Mouse (Mus musculus) left cerebral cortex, adult 18-20 months (tissue): ENCODE measurements at regions not wholly inside any gene's neighbourhood (a gene's known extent, or its start where the extent isn't known, plus 50 kb on each side); places are given as distances from the start of the nearest gene placed in this dataset.

Experiments used
- DNase-seq, 2 experiments: peaks; one replicate each; pipeline ENCODE4 v3.0.0; 2021 to 2022; ENCODE audit warnings: low spot score in 2 of 2, mixed read lengths in 1 of 2

DNA sequence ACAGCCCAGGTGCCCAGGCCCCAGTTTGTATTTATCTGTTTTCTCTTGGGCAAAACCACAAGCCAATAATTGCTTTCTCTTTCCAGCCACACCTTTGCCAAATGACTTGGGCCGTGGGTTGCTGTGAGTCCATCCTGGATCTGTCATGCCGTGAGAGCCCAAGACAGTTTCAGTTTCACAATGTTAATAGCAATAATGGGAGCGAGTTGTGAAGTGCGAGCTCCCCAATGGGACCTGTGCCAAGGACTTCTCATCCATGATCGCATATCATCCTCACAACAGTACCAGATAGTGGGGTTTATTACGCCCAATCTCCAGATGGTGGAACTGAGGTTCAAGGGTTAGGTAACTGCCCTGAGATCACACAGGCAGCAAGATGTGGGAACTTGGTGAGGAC lies 142.2 kb downstream of the Gm10260 start:
- no peak for DNase-seq

GRCm38 (mm10) chr13:97617511-97618189 lies 142.8 kb downstream of the Gm10260 start:
- no peak for DNase-seq

DNA sequence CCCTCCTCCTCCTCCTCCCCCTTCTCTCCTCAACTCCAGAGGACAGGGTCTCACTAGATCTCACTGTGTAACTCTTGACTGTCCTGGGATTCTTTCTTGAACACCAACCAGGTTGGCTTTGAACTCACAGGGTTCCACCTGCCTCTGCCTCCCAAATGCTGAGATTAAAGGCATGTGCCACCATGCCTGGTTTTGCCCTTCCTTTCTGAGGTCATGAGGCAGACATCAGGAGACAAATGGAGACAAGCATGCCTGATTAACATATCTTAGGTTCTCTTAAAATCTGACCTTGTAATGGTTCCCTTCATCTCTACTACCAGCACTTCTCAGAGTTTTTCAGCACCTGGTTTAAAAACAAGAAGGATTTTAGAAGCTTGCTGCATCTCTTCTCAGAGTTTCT lies 143.5 kb downstream of the Gm10260 start:
- DNase-seq = no peak

GRCm38 (mm10) chr13:97607221-97607723 lies 153.2 kb downstream of the Gm10260 start:
- peak; percentile 31 to 48 for DNase-seq

DNA sequence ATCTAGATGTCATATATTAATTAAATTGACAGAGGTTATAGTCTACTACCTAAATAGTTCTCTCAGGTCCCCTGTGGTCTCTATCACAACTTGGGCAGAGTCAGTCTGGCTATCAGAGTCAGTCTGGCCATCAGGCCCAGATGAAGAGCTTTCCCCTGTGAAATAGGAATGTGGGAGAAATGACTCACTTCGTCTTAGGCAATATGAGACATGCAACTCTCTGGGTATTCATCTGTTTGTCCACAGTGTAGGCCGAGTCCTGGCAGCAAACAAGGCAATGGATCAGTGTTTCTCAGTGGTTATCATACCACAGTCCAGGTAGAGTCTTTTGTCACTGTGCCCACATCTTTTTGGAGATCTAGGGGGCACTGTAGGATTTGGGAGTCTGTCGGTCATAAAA lies 156.0 kb downstream of the Gm10260 start:
- no peak for DNase-seq

DNA sequence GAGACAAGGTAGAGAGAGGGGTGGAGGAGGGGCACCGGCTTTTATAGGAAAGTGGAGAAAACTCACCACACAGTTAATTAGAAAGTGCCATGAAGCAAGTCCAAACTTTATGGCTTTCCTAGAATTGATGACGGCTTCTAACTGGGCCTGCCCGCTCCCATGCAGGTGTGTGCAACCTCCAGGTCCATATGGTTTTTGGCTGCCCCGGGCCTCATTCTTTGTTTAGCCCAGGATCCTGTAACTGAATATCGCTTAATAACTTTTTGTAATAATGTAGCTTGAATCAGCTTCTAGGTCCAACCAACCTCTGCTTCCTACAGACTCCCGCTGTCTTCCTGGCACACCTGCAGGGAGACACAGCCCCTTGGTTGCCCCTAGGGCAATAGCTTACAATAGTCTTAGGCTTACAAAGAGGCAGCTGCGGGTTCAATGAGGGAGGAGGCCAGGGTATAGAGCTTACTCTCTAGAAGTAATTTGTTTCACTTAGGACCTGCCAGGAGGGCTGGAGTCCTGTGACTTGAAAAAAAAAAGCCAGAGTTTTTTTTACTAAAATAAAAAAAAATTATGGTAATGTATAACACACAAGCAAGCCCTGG lies 159.2 kb downstream of the Gm10260 start:
- no peak for DNase-seq

DNA sequence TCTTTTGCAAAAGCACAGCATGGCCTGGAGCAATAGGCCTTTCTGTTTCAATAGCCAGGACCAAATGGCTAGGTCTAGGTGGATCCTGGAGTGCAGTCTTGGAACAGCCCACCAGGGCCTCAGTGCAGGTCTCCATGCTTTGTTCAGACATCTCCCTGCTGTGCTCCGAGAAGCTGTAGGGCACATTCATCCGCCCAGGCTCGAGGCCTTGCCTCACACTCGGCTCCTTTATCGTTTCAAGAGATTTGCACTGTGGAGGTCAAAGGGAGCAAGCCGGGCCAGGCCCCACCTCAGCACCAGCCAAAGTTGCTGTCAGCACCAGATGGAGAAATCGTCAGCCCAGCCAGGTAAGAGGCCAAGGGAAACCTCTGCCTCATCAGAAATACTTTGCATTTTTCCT lies 160.3 kb downstream of the Gm10260 start:
- no peak for DNase-seq

DNA sequence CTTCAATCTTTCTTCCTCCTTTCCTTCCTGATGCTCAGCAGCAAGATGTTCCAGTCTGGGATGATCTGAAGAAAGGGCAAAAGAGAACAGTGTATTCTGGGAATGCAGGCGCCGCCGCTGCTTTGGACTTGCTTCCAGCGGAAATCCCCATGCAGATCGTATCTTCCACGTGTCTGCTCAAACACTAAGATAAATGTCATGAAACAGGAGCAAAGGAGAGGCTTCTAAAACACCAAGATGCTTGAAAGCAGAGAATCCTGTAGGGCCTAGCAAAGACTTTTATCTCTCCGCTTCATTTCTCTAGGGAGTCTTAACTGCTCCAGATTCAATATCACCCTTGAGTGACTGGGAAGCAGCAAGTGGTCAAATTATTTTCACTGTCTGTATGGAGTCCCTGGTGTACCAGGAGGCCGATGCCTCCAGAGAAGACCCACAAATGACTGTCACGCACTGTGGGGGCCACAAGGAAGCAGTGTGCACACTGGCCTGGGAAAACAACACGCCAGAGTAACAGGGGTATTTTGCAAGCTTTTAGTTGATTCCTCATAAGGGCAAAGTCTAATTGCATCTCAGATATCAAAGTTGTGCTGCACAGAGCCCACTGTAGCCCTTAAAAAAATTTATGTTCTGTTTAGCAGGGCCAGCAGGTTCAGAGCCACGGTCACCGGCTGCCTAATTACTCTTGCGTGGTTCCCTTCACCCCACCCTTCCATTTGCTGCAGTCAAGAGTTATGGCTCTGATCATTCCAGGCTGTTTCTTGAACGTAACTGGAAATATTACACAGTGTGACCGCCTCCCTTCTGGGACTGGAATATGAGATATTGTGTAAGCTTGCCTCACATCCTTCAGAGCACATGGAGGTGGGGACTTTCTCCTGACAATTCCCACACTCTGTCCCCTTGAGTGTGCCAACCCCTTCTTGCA lies 161.7 kb downstream of the Gm10260 start:
- peak in 1 of 2 experiments; percentile 29 for DNase-seq

DNA sequence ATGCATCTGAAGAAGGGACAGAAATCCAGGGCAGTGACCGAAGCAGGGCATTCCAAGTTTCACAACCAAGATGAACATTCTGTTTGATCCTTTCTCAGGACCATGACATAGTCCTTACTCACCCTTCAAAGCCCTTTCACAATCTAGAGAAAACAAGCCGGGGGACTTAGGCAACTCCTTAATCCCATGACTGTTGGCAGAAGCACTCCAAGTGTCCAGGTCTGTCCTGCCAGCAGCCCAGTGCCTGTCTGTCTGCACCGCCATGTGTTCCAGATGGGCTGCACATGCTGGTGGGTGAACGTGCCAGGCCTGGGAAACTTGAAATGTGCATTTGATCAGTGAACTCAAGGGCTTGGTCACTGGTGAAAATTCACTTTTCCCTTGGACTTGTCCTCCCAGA lies 165.6 kb downstream of the Gm10260 start:
- DNase-seq = no peak

GRCm38 (mm10) chr13:97589626-97590025 lies 170.8 kb downstream of the Gm10260 start:
- no peak for DNase-seq

DNA sequence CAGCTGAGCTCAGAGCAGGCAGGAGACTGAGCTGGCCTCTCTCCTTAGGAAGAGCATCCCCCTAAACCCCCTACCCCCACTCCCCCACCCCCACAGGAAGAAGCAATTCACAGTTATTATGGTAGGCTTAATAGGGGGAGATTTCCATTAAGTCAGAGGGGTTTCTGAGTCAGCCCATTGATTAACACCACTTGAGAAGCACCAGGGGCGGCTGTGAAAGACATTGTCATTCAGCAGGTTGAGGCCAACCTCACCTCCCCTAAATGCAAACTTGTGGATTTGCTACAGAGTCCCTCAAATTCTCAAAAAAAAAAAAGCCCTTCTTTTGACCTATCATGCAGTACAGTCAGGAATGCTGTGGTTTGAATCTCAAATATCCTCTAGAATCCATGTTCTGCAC lies 172.3 kb downstream of the Gm10260 start:
- no peak for DNase-seq

DNA sequence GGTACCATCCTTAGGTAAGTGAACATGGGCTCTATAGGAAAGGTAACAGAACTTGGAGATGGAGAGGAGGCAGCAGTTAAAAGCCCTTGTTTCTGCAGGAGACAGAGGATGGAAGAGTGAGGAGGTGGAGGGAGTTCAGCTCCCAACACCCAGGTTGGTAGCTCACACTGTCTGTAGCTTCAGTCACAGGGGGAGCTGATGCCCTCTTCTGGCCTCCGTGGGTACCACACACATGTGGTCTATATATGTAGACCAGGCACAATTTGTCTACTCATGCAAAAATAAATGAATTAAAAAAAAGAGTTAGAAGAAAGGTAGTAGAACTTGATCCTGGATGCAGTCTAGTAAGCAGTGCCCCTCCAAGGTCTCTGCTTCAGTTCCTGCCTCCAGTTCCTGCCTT lies 173.3 kb downstream of the Gm10260 start:
- DNase-seq = no peak

DNA sequence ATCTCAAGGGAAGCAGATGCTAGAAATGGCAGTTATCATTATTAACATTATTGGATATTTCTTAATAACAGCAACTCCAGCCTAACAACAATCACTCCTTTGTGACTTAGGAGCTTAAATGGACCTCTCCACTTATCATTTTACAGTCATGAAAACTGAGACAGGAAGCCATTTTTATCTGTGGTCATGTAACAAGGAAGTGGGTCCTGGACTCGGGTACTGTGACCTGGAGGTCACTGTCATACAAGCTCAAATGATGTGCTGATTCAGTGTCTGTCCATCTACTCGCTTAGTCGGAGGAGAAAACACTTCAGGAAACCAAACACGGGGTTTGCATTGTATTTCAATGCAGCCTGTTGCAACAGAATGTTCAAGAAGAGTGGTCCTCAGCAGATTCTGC lies 176.4 kb downstream of the Gm10260 start:
- DNase-seq = no peak

DNA sequence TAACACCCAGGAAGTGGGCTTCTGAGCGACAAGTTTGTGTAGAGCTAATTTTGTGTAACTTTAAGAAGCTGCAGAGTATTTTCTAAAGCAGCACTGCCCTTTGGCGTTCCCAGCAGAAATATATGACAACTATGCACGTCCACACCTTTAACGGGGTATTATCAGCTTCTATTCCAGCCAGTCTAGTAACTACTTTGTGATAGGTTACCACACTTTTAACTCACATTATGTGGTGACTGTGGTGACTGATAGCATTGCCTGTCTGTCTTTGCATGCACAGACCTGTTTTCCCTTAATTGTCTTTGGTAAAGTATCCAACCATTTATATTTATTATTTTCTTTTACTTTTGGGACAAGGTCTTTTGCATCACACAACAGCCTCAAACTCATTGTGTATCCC lies 179.1 kb downstream of the Gm10260 start:
- DNase-seq = no peak

- DNase-seq = no peak
Observed at GRCm38 (mm10) chr13:97580241-97580874, 180.1 kb downstream of the Gm10260 start.

- DNase-seq = no peak
Observed at GRCm38 (mm10) chr13:97578595-97578994, 181.8 kb downstream of the Gm10260 start.

- DNase-seq = no peak
Observed at GRCm38 (mm10) chr13:97577081-97577785, 183.2 kb downstream of the Gm10260 start.

GRCm38 (mm10) chr13:97573601-97574000 lies 186.8 kb downstream of the Gm10260 start:
- no peak for DNase-seq

DNA sequence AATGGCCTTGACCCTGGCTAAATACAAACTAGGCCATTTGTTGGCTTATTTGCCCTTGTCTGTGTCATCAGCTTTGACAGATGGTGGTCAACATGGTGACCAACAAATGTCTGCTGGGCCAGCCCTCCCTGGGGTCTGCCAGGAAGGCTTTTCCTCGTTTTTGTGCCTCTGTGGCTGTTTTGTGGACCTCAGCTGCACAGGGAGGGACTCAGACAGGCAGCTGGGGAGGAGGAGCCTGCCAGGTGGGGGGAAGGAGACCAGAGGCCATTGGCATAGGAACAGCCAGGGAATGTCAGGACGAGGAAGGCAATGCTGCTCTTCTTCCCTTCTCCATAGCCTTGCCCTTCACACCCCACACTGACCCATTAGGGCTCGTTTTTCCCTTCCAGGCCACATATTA lies 188.1 kb downstream of the Gm10260 start:
- no peak for DNase-seq

- DNase-seq = no peak
Observed at GRCm38 (mm10) chr13:97570009-97570408, 190.4 kb downstream of the Gm10260 start.

DNA sequence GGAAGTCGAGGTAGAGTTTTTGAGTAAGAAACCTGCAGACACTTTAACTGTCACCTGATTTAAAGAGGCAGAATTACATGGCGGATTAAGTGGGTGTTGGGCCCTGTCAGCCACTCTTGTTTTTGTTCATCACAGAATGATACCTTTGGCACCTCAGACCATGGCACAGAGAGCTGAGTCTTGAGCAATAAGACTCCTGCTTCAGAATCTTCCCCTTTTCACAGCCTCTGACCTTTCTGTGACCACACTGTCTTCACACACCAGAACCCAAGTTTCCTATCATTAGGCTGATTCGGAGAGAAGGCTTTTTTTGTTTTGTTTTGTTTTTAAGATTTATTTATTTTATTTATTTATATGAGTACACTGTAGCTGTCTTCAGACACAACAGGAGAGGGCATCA lies 192.8 kb downstream of the Gm10260 start:
- DNase-seq = no peak
